Mouse (Mus musculus) forebrain, embryonic 14.5 days (tissue): ENCODE data around the gene Cyp4f16. TPM values are rescaled to one million over a fixed set of nuclear protein-coding genes. Genes with fewer than 3 reads are reported as not detected.
"Not testable (repeated sequence)": the region's sequence is repeated elsewhere in the genome, so short reads cannot be mapped to it uniquely, and the experiment has no call there.

Experiments used
- ATAC-seq: fragments of 200-750 bp; cut with Nextera tagmentation; 2 replicates; pipeline ENCODE4 v1.8.0; 2017; ENCODE audit warnings: mild to moderate bottlenecking, moderate library complexity
- DNase-seq: peaks from one replicate; pipeline ENCODE4 v3.0.0-alpha.2; 2015; ENCODE audit warnings: low spot score
- H3K27ac ChIP-seq: fragments of 300-500 bp; sonication (generic); 2 replicates; pipeline ENCODE4 v1.5.1; 2014; ENCODE audit warnings: low read depth, mild to moderate bottlenecking, control low read depth, low read length, moderate library complexity
- H3K27me3 ChIP-seq: fragments of 300-500 bp; sonication (generic); replicated peaks from 2 replicates; pipeline ENCODE4 v1.6.1; 2014; ENCODE audit warnings: low read length, control low read depth, mixed read lengths; ENCODE audit not compliant: control insufficient read depth, insufficient read depth
- H3K36me3 ChIP-seq: fragments of 300-500 bp; sonication (generic); 2 replicates; pipeline ENCODE4 v1.6.1; 2014; ENCODE audit warnings: low read length, control low read depth; ENCODE audit not compliant: control insufficient read depth, insufficient read depth
- H3K4me1 ChIP-seq: fragments of 300-500 bp; sonication (generic); 2 replicates; pipeline ENCODE4 v1.6.1; 2014; ENCODE audit warnings: antibody characterized with exemption, low read length, control low read depth; ENCODE audit not compliant: control insufficient read depth, insufficient read depth
- H3K4me2 ChIP-seq: fragments of 300-500 bp; sonication (generic); 2 replicates; pipeline ENCODE4 v1.6.1; 2014; ENCODE audit warnings: mild to moderate bottlenecking, control low read depth, low read length
- H3K4me3 ChIP-seq: fragments of 300-500 bp; sonication (generic); 2 replicates; pipeline ENCODE4 v1.5.1; 2014; ENCODE audit warnings: low read depth, low read length, control low read depth
- H3K9ac ChIP-seq: fragments of 300-500 bp; sonication (generic); 2 replicates; pipeline ENCODE4 v1.6.1; 2014; ENCODE audit warnings: mild to moderate bottlenecking, low read length, control low read depth, moderate library complexity
- H3K9me3 ChIP-seq: fragments of 300-500 bp; sonication (generic); replicated peaks from 2 replicates; pipeline ENCODE4 v1.6.1; 2016; ENCODE audit warnings: low read length, control low read depth, mixed read lengths; ENCODE audit not compliant: control insufficient read depth
- WGBS: fragments of 180-500 bp; shearing (Covaris S2); extraction: QIAGEN DNeasy Blood & Tissue Kit; methylation state at CpG from one replicate; pipeline ENCODE4 v1.1.7; 2014; 5-methylcytosine and 5-hydroxymethylcytosine counted together
- polyA plus RNA-seq: library from polyadenylated mRNA; unstranded; fragments of >200 nt; fragmentation: Nextera tagmentation; extraction: Ambion mirVana; gene quantifications from 2 replicates; pipeline ENCODE4 v1.2.1, GENCODE M21; 2014

Gene Cyp4f16
- polyA plus RNA-seq, 1 experiment from 2014 or later = 18.4 TPM

- Histone ChIP-seq H3K9ac (no peak overlapping the region), H3K4me1 (peaks cover 8% of the 10 kb centered on the region), H3K27ac (no peak overlapping the region), H3K4me2 (no peak overlapping the region), H3K4me3 (no peak overlapping the region), H3K9me3 (no peaks in the 10 kb centered on the region), H3K27me3 (no peaks in the 10 kb centered on the region), H3K36me3 (no peaks in the 10 kb centered on the region)
- 85% methylated on average over 6 of the region's 6 CpGs for WGBS
- no peak for ATAC-seq
- no peak for DNase-seq
Measured at GRCm38 (mm10) chr17:32534068-32534467, 2.3 kb upstream of the Cyp4f16 start.

GRCm38 (mm10) chr17:32536867-32537250, 501 bp downstream of the Cyp4f16 start:
- no peaks in the 10 kb centered on the region for H3K27me3 ChIP-seq
- no peak overlapping the region for H3K27ac ChIP-seq
- H3K9me3 ChIP-seq = no peaks in the 10 kb centered on the region
- ATAC-seq = 0 out of 2 replicates have a peak, but pooled peaks have one; percentile 19
- peaks cover 8% of the 10 kb centered on the region for H3K4me1 ChIP-seq
- no peaks in the 10 kb centered on the region for H3K36me3 ChIP-seq
- H3K4me2 ChIP-seq = peak overlapping the region; percentile 59
- DNase-seq = no peak
- H3K4me3 ChIP-seq = peak overlapping the region; percentile 40
- peak overlapping the region; percentile 57 for H3K9ac ChIP-seq
- 71% methylated on average over 5 of the region's 5 CpGs for WGBS

GRCm38 (mm10) chr17:32544792-32545191, 8.4 kb downstream of the Cyp4f16 start:
- not testable (repeated sequence) for H3K9me3 ChIP-seq, H3K4me2 ChIP-seq, H3K4me1 ChIP-seq, H3K27me3 ChIP-seq, H3K9ac ChIP-seq, DNase-seq, H3K4me3 ChIP-seq, H3K27ac ChIP-seq, H3K36me3 ChIP-seq, ATAC-seq
- 92% methylated on average over 5 of the region's 5 CpGs for WGBS

- not testable (repeated sequence) for H3K27ac ChIP-seq, ATAC-seq, H3K9me3 ChIP-seq, H3K4me1 ChIP-seq, H3K36me3 ChIP-seq, DNase-seq, H3K4me3 ChIP-seq, H3K27me3 ChIP-seq
- H3K4me2 ChIP-seq = peak overlapping the region; percentile 44
- peak overlapping the region; percentile 49 for H3K9ac ChIP-seq
- WGBS = 92% methylated on average over 3 of the region's 3 CpGs
Measured at GRCm38 (mm10) chr17:32550377-32550776, 14.0 kb downstream of the Cyp4f16 start.

GRCm38 (mm10) chr17:32550900-32551770, 14.8 kb downstream of the Cyp4f16 start:
- Histone ChIP-seq H3K4me3 (peak overlapping the region; percentile 7), H3K9ac (peak overlapping the region; percentile 49), H3K27me3 (no peaks in the 10 kb centered on the region), H3K36me3 (no peaks in the 10 kb centered on the region), H3K27ac (no peak overlapping the region), H3K4me1 (no peaks in the 10 kb centered on the region), H3K9me3 (no peaks in the 10 kb centered on the region), H3K4me2 (peak overlapping the region; percentile 44)
- ATAC-seq (peak; percentile 81), DNase-seq (peak; percentile 84)
- 12% methylated on average over 20 of the region's 20 CpGs for WGBS

GRCm38 (mm10) chr17:32553016-32553415, 16.7 kb downstream of the Cyp4f16 start:
- not testable (repeated sequence) for H3K9me3 ChIP-seq, H3K4me2 ChIP-seq, H3K27me3 ChIP-seq, H3K36me3 ChIP-seq, DNase-seq, H3K4me3 ChIP-seq, ATAC-seq, H3K27ac ChIP-seq, H3K4me1 ChIP-seq, H3K9ac ChIP-seq
- 48% methylated on average over 1 of the region's 1 CpGs for WGBS

- H3K9ac ChIP-seq, H3K4me1 ChIP-seq, ATAC-seq, H3K27ac ChIP-seq, H3K36me3 ChIP-seq, DNase-seq, H3K4me3 ChIP-seq, H3K4me2 ChIP-seq, H3K9me3 ChIP-seq, H3K27me3 ChIP-seq: not testable (repeated sequence)
- WGBS = 84% methylated on average over 9 of the region's 9 CpGs
Measured at GRCm38 (mm10) chr17:32554368-32554767, 18.0 kb downstream of the Cyp4f16 start.

GRCm38 (mm10) chr17:32563301-32563700, 26.9 kb downstream of the Cyp4f16 start:
- not testable (repeated sequence) for H3K36me3 ChIP-seq, H3K9me3 ChIP-seq, H3K9ac ChIP-seq, DNase-seq, H3K4me2 ChIP-seq, H3K4me3 ChIP-seq, H3K4me1 ChIP-seq, H3K27ac ChIP-seq, H3K27me3 ChIP-seq, ATAC-seq
- 81% methylated on average over 2 of the region's 2 CpGs for WGBS

- H3K9me3 ChIP-seq, ATAC-seq, H3K4me3 ChIP-seq, H3K9ac ChIP-seq, H3K4me2 ChIP-seq, H3K27me3 ChIP-seq, H3K27ac ChIP-seq, DNase-seq, H3K36me3 ChIP-seq, H3K4me1 ChIP-seq: not testable (repeated sequence)
- WGBS = 74% methylated on average over 2 of the region's 2 CpGs
Measured at GRCm38 (mm10) chr17:32573286-32573685, 36.9 kb downstream of the Cyp4f16 start.
